Mouse (Mus musculus) hindbrain, postnatal 0 days (tissue): ENCODE measurements around the gene Dnajb12. TPM values are rescaled to one million over a fixed set of nuclear protein-coding genes. Genes with fewer than 3 reads are reported as not detected.

Experiments
- ATAC-seq: fragments of 200-750 bp; cut with Nextera tagmentation; 2 replicates; pipeline ENCODE4 v1.8.0; 2017; ENCODE audit warnings: mild to moderate bottlenecking, moderate TSS enrichment, moderate library complexity
- DNase-seq: peaks from one replicate; pipeline ENCODE4 v3.0.0-alpha.2; 2015; ENCODE audit warnings: low spot score
- H3K27ac ChIP-seq: fragments of 300-500 bp; sonication (generic); 2 replicates; pipeline ENCODE4 v1.5.1; 2014; ENCODE audit warnings: mild to moderate bottlenecking
- H3K27me3 ChIP-seq: fragments of 300-500 bp; sonication (generic); 2 replicates; pipeline ENCODE4 v1.6.1; 2014; ENCODE audit warnings: low read length, mixed read lengths; ENCODE audit not compliant: insufficient read depth
- H3K36me3 ChIP-seq: fragments of 300-500 bp; sonication (generic); 2 replicates; pipeline ENCODE4 v1.6.1; 2014; ENCODE audit warnings: low read length, mixed read lengths; ENCODE audit not compliant: insufficient read depth
- H3K4me1 ChIP-seq: fragments of 300-500 bp; sonication (generic); 2 replicates; pipeline ENCODE4 v1.6.1; 2014; ENCODE audit warnings: antibody characterized with exemption, low read length, mixed read lengths; ENCODE audit not compliant: insufficient read depth
- H3K4me2 ChIP-seq: fragments of 300-500 bp; sonication (generic); 2 replicates; pipeline ENCODE4 v1.6.1; 2014; ENCODE audit warnings: low read depth, mild to moderate bottlenecking, low read length, moderate library complexity, mixed read lengths
- H3K4me3 ChIP-seq: fragments of 300-500 bp; sonication (generic); 2 replicates; pipeline ENCODE4 v1.5.1; 2014; ENCODE audit warnings: low read length
- H3K9ac ChIP-seq: fragments of 300-500 bp; sonication (generic); replicated peaks from 2 replicates; pipeline ENCODE4 v1.6.1; 2014; ENCODE audit warnings: mild to moderate bottlenecking, low read length, moderate library complexity, mixed read lengths
- H3K9me3 ChIP-seq: fragments of 300-500 bp; sonication (generic); 2 replicates; pipeline ENCODE4 v1.6.1; 2016; ENCODE audit warnings: low read length, mixed read lengths
- CTCF ChIP-seq: IDR thresholded peaks from 2 replicates; pipeline ENCODE4 v1.5.1; 2016; ENCODE audit warnings: antibody characterized with exemption, control low read depth, low read depth
- WGBS: fragments of 180-500 bp; shearing (Covaris S2); extraction: QIAGEN DNeasy Blood & Tissue Kit; methylation state at CpG from one replicate; pipeline ENCODE4 v1.1.7; 2014; 5-methylcytosine and 5-hydroxymethylcytosine counted together
- polyA plus RNA-seq: library from polyadenylated mRNA; unstranded; fragments of >200 nt; fragmentation: Nextera tagmentation; extraction: Ambion mirVana; gene quantifications from 2 replicates; pipeline ENCODE4 v1.2.1, GENCODE M21; 2015
- total RNA-seq: library from RNA; depleted of rRNA; stranded (reverse); fragments of >200 nt; gene quantifications from 2 replicates; pipeline ENCODE4 v1.2.3, GENCODE M21; 2014; rRNA removed

Dnajb12 gene
- total RNA-seq (45.1 and 56.8 TPM in 2 replicates), polyA plus RNA-seq (25.5 and 26.4 TPM in 2 replicates)

GRCm38 (mm10) chr10:59879255-59880028 lies at the start of gene Dnajb12:
Gene Dnajb12, plus strand, starts transcription at chr10:59879556.
- DNase-seq (peak; percentile 98), ATAC-seq (peak; percentile 95)
- peaks cover 8% of the 10 kb centered on the region for H3K4me1 ChIP-seq
- H3K27me3 ChIP-seq, result no peaks in the 10 kb centered on the region
- TF ChIP-seq CTCF, result 0 out of 2 replicates have a peak, but pooled peaks have one; percentile 8
- H3K9me3 ChIP-seq, result no peaks in the 10 kb centered on the region
- peak within 1 kb of the TSS; percentile 97 for H3K9ac ChIP-seq
- peak within 1 kb of the TSS; percentile 78 for H3K4me2 ChIP-seq
- H3K27ac ChIP-seq, result peak within 1 kb of the TSS; percentile 100
- peak within 1 kb of the TSS; percentile 78 for H3K4me3 ChIP-seq
- no peaks in the 10 kb centered on the region for H3K36me3 ChIP-seq
- WGBS, result under 1% methylated on average over 79 of the region's 80 CpGs

- Histone ChIP-seq H3K27ac (no peak overlapping the region), H3K4me3 (no peak overlapping the region), H3K36me3 (peaks cover 14% of the 10 kb centered on the region), H3K4me1 (no peaks in the 10 kb centered on the region), H3K4me2 (no peak overlapping the region), H3K27me3 (no peaks in the 10 kb centered on the region), H3K9ac (no peak overlapping the region), H3K9me3 (no peaks in the 10 kb centered on the region)
- DNase-seq (no peak), ATAC-seq (no peak)
- TF ChIP-seq CTCF, result peak; percentile 18; the same call in 1 of the 2 replicates
- WGBS, result 97% methylated on average over 6 of the region's 6 CpGs
Measured at GRCm38 (mm10) chr10:59829886-59830285, 49.5 kb upstream of the Dnajb12 start.

GRCm38 (mm10) chr10:59831950-59832349 lies 47.4 kb upstream of the Dnajb12 start:
- 82% methylated on average over 7 of the region's 7 CpGs for WGBS
- Histone ChIP-seq H3K4me2 (no peak overlapping the region), H3K27ac (no peak overlapping the region), H3K9me3 (no peaks in the 10 kb centered on the region), H3K9ac (no peak overlapping the region), H3K36me3 (peaks cover 14% of the 10 kb centered on the region), H3K27me3 (no peaks in the 10 kb centered on the region), H3K4me3 (no peak overlapping the region), H3K4me1 (no peaks in the 10 kb centered on the region)
- ATAC-seq (no peak), DNase-seq (no peak)
- no peak for TF ChIP-seq CTCF

- 83% methylated on average over 14 of the region's 14 CpGs for WGBS
- Histone ChIP-seq H3K27me3 (no peaks in the 10 kb centered on the region), H3K4me1 (no peaks in the 10 kb centered on the region), H3K9ac (no peak overlapping the region), H3K27ac (no peak overlapping the region), H3K9me3 (no peaks in the 10 kb centered on the region), H3K4me3 (no peak overlapping the region), H3K4me2 (no peak overlapping the region), H3K36me3 (peaks cover 9% of the 10 kb centered on the region; the same call in 1 of the 2 replicates)
- ATAC-seq (no peak), DNase-seq (no peak)
- TF ChIP-seq CTCF, result no peak
Measured at GRCm38 (mm10) chr10:59835301-59836155, 43.8 kb upstream of the Dnajb12 start.

GRCm38 (mm10) chr10:59837490-59837889 lies 41.9 kb upstream of the Dnajb12 start:
- H3K4me3 ChIP-seq, result no peak overlapping the region
- no peaks in the 10 kb centered on the region for H3K4me1 ChIP-seq
- no peaks in the 10 kb centered on the region for H3K27me3 ChIP-seq
- 98% methylated on average over 5 of the region's 5 CpGs for WGBS
- no peak for DNase-seq
- no peak for ATAC-seq
- no peak overlapping the region for H3K4me2 ChIP-seq
- no peak overlapping the region for H3K9ac ChIP-seq
- peaks cover 11% of the 10 kb centered on the region; the same call in 1 of the 2 replicates for H3K36me3 ChIP-seq
- no peak for TF ChIP-seq CTCF
- no peak overlapping the region for H3K27ac ChIP-seq
- H3K9me3 ChIP-seq, result no peaks in the 10 kb centered on the region

- no peak for DNase-seq
- no peak overlapping the region for H3K4me2 ChIP-seq
- no peak overlapping the region for H3K27ac ChIP-seq
- no peak overlapping the region for H3K4me3 ChIP-seq
- no peaks in the 10 kb centered on the region for H3K9me3 ChIP-seq
- peaks cover 11% of the 10 kb centered on the region; the same call in 1 of the 2 replicates for H3K36me3 ChIP-seq
- WGBS, result 94% methylated on average over 8 of the region's 8 CpGs
- no peaks in the 10 kb centered on the region for H3K4me1 ChIP-seq
- no peak for ATAC-seq
- H3K27me3 ChIP-seq, result no peaks in the 10 kb centered on the region
- TF ChIP-seq CTCF, result no peak
- H3K9ac ChIP-seq, result no peak overlapping the region
Measured at GRCm38 (mm10) chr10:59841434-59841833, 37.9 kb upstream of the Dnajb12 start.
